Mouse (Mus musculus): ENCODE measurements around the gene Tlr9. TPM values are rescaled to one million over a fixed set of nuclear protein-coding genes. Genes with fewer than 3 reads are reported as not detected.

Tlr9 gene
- under 1 TPM in 1 of 2 experiments, not detected in 1; 0.13 TPM for polyA plus RNA-seq (2017; shearing (Covaris generic))

- ATAC-seq: no peak
These were observed at the start of gene Tlr9 for GRCm38 (mm10) chr9:106222261-106222851. Tlr9 (plus strand) TSS chr9:106222598.

- no peak for ATAC-seq
These were observed 49.0 kb upstream of the Tlr9 start for GRCm38 (mm10) chr9:106173363-106173762.

GRCm38 (mm10) chr9:106175552-106176200 lies 46.7 kb upstream of the Tlr9 start:
- no peak for ATAC-seq

GRCm38 (mm10) chr9:106176769-106177168 lies 45.6 kb upstream of the Tlr9 start:
- peak; percentile 14 for ATAC-seq

GRCm38 (mm10) chr9:106177799-106178198 lies 44.6 kb upstream of the Tlr9 start:
- ATAC-seq: no peak

- no peak for ATAC-seq
These were observed 42.9 kb upstream of the Tlr9 start for GRCm38 (mm10) chr9:106179454-106179853.

GRCm38 (mm10) chr9:106179964-106180363 lies 42.4 kb upstream of the Tlr9 start:
- no peak for ATAC-seq

GRCm38 (mm10) chr9:106182146-106182545 lies 40.3 kb upstream of the Tlr9 start:
- ATAC-seq: peak; percentile 28

- ATAC-seq: no peak
These were observed 38.4 kb upstream of the Tlr9 start for GRCm38 (mm10) chr9:106183996-106184395.

- no peak for ATAC-seq
These were observed 31.0 kb upstream of the Tlr9 start for GRCm38 (mm10) chr9:106191355-106191754.

- ATAC-seq: no peak
These were observed 30.4 kb upstream of the Tlr9 start for GRCm38 (mm10) chr9:106192024-106192423.

- peak; percentile 46 for ATAC-seq
These were observed 29.4 kb upstream of the Tlr9 start for GRCm38 (mm10) chr9:106192998-106193397.

GRCm38 (mm10) chr9:106193930-106194807 lies 28.2 kb upstream of the Tlr9 start:
- peak; percentile 14 for ATAC-seq

GRCm38 (mm10) chr9:106195693-106196092 lies 26.7 kb upstream of the Tlr9 start:
- no peak for ATAC-seq

GRCm38 (mm10) chr9:106197081-106197713 lies 25.2 kb upstream of the Tlr9 start:
- ATAC-seq: peak; percentile 41

GRCm38 (mm10) chr9:106197732-106198131 lies 24.7 kb upstream of the Tlr9 start:
- no peak for ATAC-seq

- ATAC-seq: no peak
These were observed 23.4 kb upstream of the Tlr9 start for GRCm38 (mm10) chr9:106198962-106199458.

GRCm38 (mm10) chr9:106199535-106200272 lies 22.7 kb upstream of the Tlr9 start, which contains the start of gene Ppm1m:
Ppm1m (minus strand) TSS chr9:106199746.
- no peak for ATAC-seq

- no peak for ATAC-seq
These were observed 20.5 kb upstream of the Tlr9 start for GRCm38 (mm10) chr9:106201895-106202294.

GRCm38 (mm10) chr9:106202819-106203636 lies 19.4 kb upstream of the Tlr9 start, which contains the start of gene Twf2:
Twf2 (plus strand) TSS chr9:106203108.
- peak; percentile 78 for ATAC-seq
